Mouse (Mus musculus) embryonic facial prominence, embryonic 14.5 days (tissue): ENCODE measurements around the gene Prr23a3. TPM values are rescaled to one million over a fixed set of nuclear protein-coding genes. Genes with fewer than 3 reads are reported as not detected.
A peak's percentile ranks its signal among the peaks of the same experiment; 100 is the strongest.

Experiments used
- ATAC-seq: fragments of 200-750 bp; cut with Nextera tagmentation; 2 replicates; pipeline ENCODE4 v1.8.0; 2017; ENCODE audit warnings: low read depth, moderate number of reproducible peaks, moderate TSS enrichment
- DNase-seq: peaks from one replicate; pipeline ENCODE4 v3.0.0-alpha.2; 2015; ENCODE audit warnings: low spot score
- H3K27ac ChIP-seq: fragments of 300-500 bp; sonication (generic); replicated peaks from 2 replicates; pipeline ENCODE4 v1.5.1; 2014; ENCODE audit warnings: low read depth, mild to moderate bottlenecking, low read length, moderate library complexity
- H3K27me3 ChIP-seq: fragments of 300-500 bp; sonication (generic); replicated peaks from 2 replicates; pipeline ENCODE4 v1.6.1; 2014; ENCODE audit warnings: low read length; ENCODE audit not compliant: control insufficient read depth, insufficient read depth
- H3K36me3 ChIP-seq: fragments of 300-500 bp; sonication (generic); 2 replicates; pipeline ENCODE4 v1.6.1; 2014; ENCODE audit warnings: low read length, mixed read lengths; ENCODE audit not compliant: control insufficient read depth, insufficient read depth
- H3K4me1 ChIP-seq: fragments of 300-500 bp; sonication (generic); 2 replicates; pipeline ENCODE4 v1.6.1; 2014; ENCODE audit warnings: antibody characterized with exemption, low read length; ENCODE audit not compliant: control insufficient read depth, insufficient read depth
- H3K4me2 ChIP-seq: fragments of 300-500 bp; sonication (generic); 2 replicates; pipeline ENCODE4 v1.6.1; 2014; ENCODE audit warnings: low read depth, mild to moderate bottlenecking, low read length, moderate library complexity, mixed read lengths
- H3K4me3 ChIP-seq: fragments of 300-500 bp; sonication (generic); 2 replicates; pipeline ENCODE4 v1.5.1; 2014; ENCODE audit warnings: low read depth, mild to moderate bottlenecking, low read length
- H3K9ac ChIP-seq: fragments of 300-500 bp; sonication (generic); 2 replicates; pipeline ENCODE4 v1.6.1; 2014; ENCODE audit warnings: low read depth, mild to moderate bottlenecking, low read length, moderate library complexity, mixed read lengths
- H3K9me3 ChIP-seq: fragments of 300-500 bp; sonication (generic); 2 replicates; pipeline ENCODE4 v1.6.1; 2016; ENCODE audit warnings: low read length; ENCODE audit not compliant: control insufficient read depth
- WGBS: fragments of 180-500 bp; shearing (Covaris S2); extraction: QIAGEN DNeasy Blood & Tissue Kit; methylation state at CpG from one replicate; pipeline ENCODE4 v1.1.7; 2014; 5-methylcytosine and 5-hydroxymethylcytosine counted together
- polyA plus RNA-seq: library from polyadenylated mRNA; unstranded; fragments of >200 nt; fragmentation: Nextera tagmentation; extraction: Ambion mirVana; gene quantifications from 2 replicates; pipeline ENCODE4 v1.2.1, GENCODE M21; 2014

Gene Prr23a3
- not detected in 2 replicates for polyA plus RNA-seq

GRCm38 (mm10) chr9:98864571-98864970, at the start of gene Prr23a3:
Gene Prr23a3 (plus strand): TSS chr9:98864767.
- ATAC-seq (no peak), DNase-seq (no peak)
- Histone ChIP-seq H3K36me3 (no peaks in the 10 kb centered on the region), H3K4me2 (no peak within 1 kb of the TSS; the same call in 1 of the 2 replicates), H3K4me1 (no peaks in the 10 kb centered on the region), H3K4me3 (no peak within 1 kb of the TSS), H3K9ac (no peak within 1 kb of the TSS), H3K9me3 (no peaks in the 10 kb centered on the region), H3K27me3 (0 out of 2 replicates have a peak, but pooled peaks cover 3% of the 10 kb centered on the region), H3K27ac (no peak within 1 kb of the TSS)
- WGBS = 67% methylated on average over 22 of the region's 22 CpGs

- no peak overlapping the region for H3K4me3 ChIP-seq
- DNase-seq (no peak), ATAC-seq (no peak)
- H3K4me1 ChIP-seq = no peaks in the 10 kb centered on the region
- 66% methylated on average over 3 of the region's 3 CpGs for WGBS
- H3K27me3 ChIP-seq = no peaks in the 10 kb centered on the region
- H3K27ac ChIP-seq = no peak overlapping the region
- no peak overlapping the region for H3K4me2 ChIP-seq
- no peaks in the 10 kb centered on the region for H3K9me3 ChIP-seq
- H3K36me3 ChIP-seq = no peaks in the 10 kb centered on the region
- H3K9ac ChIP-seq = no peak overlapping the region
These were observed 48.5 kb upstream of the Prr23a3 start for GRCm38 (mm10) chr9:98816066-98816465.

DNA sequence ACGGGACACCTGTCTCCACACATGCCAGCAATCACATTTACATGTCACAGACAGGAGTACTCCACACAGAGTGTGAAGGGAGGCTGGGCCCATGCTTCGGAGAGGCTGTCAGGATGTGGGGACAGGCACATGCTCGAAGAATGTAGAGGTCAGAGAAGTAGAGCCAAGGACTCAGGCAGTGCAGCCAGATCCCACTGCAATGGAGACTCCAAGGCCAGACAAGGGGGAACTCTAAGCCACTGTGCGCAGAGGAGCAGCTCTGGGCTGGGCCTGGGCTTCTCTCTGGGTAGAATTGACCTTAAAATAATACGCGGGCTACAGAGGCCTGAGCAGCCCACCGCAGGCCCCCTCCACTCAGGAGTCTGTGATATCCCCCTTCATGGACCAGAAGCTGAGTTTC, 47.0 kb upstream of the Prr23a3 start:
- Histone ChIP-seq H3K4me1 (no peaks in the 10 kb centered on the region), H3K9me3 (no peaks in the 10 kb centered on the region), H3K27ac (no peak overlapping the region), H3K4me2 (no peak overlapping the region), H3K4me3 (no peak overlapping the region), H3K27me3 (no peaks in the 10 kb centered on the region), H3K36me3 (no peaks in the 10 kb centered on the region), H3K9ac (no peak overlapping the region)
- ATAC-seq (no peak), DNase-seq (no peak)
- WGBS = 87% methylated on average over 7 of the region's 7 CpGs

GRCm38 (mm10) chr9:98818971-98819370, 45.6 kb upstream of the Prr23a3 start:
- no peaks in the 10 kb centered on the region for H3K4me1 ChIP-seq
- WGBS = 75% methylated on average over 5 of the region's 5 CpGs
- ATAC-seq (no peak), DNase-seq (no peak)
- H3K4me2 ChIP-seq = no peak overlapping the region
- no peaks in the 10 kb centered on the region for H3K36me3 ChIP-seq
- no peak overlapping the region for H3K4me3 ChIP-seq
- no peak overlapping the region for H3K27ac ChIP-seq
- H3K9ac ChIP-seq = no peak overlapping the region
- H3K9me3 ChIP-seq = peaks cover 9% of the 10 kb centered on the region; the same call in 1 of the 2 replicates
- no peaks in the 10 kb centered on the region for H3K27me3 ChIP-seq

DNA sequence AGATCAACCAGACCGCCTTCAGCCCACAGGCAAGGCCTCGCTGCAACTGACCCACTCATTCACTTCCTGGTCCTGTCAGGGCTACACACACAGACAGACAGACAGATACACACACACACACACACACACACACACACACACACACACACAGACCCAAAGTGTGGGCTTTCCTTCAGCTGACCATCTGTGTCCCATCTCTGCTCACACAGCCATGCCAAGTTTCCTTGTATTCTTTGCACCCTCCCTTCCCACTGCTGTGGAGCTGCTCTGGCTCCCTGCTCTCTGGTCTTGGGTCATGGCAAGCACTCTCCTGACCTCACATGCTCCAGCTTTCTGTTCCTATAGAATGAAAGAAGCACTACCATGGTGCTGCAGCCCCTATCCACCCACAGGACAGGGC, 45.1 kb upstream of the Prr23a3 start:
- Histone ChIP-seq H3K4me1 (no peaks in the 10 kb centered on the region), H3K36me3 (no peaks in the 10 kb centered on the region)
- no peak for ATAC-seq

GRCm38 (mm10) chr9:98820461-98820860, 44.1 kb upstream of the Prr23a3 start:
- Histone ChIP-seq H3K36me3 (no peaks in the 10 kb centered on the region), H3K4me3 (no peak overlapping the region), H3K27ac (no peak overlapping the region), H3K4me1 (no peaks in the 10 kb centered on the region), H3K4me2 (no peak overlapping the region), H3K9ac (no peak overlapping the region), H3K9me3 (peaks cover 11% of the 10 kb centered on the region; the same call in 1 of the 2 replicates), H3K27me3 (no peaks in the 10 kb centered on the region)
- ATAC-seq (no peak), DNase-seq (no peak)
- WGBS = 86% methylated on average over 4 of the region's 4 CpGs

More for the DNA sequence above, 45.1 kb upstream of the Prr23a3 start:
- H3K9me3 ChIP-seq = peaks cover 11% of the 10 kb centered on the region; the same call in 1 of the 2 replicates
- no peak overlapping the region for H3K4me3 ChIP-seq
- no peaks in the 10 kb centered on the region for H3K27me3 ChIP-seq
- H3K4me2 ChIP-seq = no peak overlapping the region
- H3K27ac ChIP-seq = no peak overlapping the region
- no peak for DNase-seq
- no peak overlapping the region for H3K9ac ChIP-seq
- 82% methylated on average over 2 of the region's 2 CpGs for WGBS

- H3K27me3 ChIP-seq = no peaks in the 10 kb centered on the region
These were observed 43.5 kb upstream of the Prr23a3 start for GRCm38 (mm10) chr9:98821067-98821466.

GRCm38 (mm10) chr9:98823805-98824204, 40.8 kb upstream of the Prr23a3 start:
- H3K4me2 ChIP-seq = no peak overlapping the region
- 90% methylated on average over 7 of the region's 7 CpGs for WGBS
- ATAC-seq = no peak
- no peak overlapping the region for H3K4me3 ChIP-seq
- no peak for DNase-seq
- no peaks in the 10 kb centered on the region for H3K36me3 ChIP-seq
- H3K27ac ChIP-seq = no peak overlapping the region
- no peaks in the 10 kb centered on the region for H3K27me3 ChIP-seq
- H3K4me1 ChIP-seq = peaks cover under 1% of the 10 kb centered on the region; the same call in 1 of the 2 replicates
- H3K9ac ChIP-seq = no peak overlapping the region
- H3K9me3 ChIP-seq = peaks cover 11% of the 10 kb centered on the region; the same call in 1 of the 2 replicates

More at GRCm38 (mm10) chr9:98821067-98821466, 43.5 kb upstream of the Prr23a3 start:
- Histone ChIP-seq H3K4me2 (no peak overlapping the region), H3K9ac (no peak overlapping the region), H3K36me3 (no peaks in the 10 kb centered on the region), H3K4me3 (no peak overlapping the region), H3K4me1 (no peaks in the 10 kb centered on the region), H3K9me3 (peaks cover 11% of the 10 kb centered on the region; the same call in 1 of the 2 replicates), H3K27ac (no peak overlapping the region)
- ATAC-seq (no peak), DNase-seq (no peak)

DNA sequence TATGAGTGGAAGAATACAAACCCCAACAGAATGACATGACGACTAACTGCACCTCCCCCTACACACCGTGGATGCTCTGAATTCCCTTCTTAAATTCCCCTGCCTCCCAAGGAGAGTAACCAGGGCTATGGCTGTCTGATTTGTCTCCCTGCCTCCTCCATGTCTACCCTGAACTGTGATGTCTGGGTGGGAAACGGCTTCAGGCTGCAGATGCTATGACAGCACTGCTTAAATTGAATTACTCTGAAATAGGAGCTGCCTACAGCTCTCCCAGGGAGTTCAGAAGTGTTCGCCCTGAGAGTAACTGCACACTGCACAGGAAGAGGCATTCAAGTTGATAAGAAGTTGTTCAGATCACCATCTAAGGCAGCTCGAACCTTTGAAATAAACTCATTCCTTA, 35.1 kb upstream of the Prr23a3 start:
- peaks cover 9% of the 10 kb centered on the region; the same call in 1 of the 2 replicates for H3K4me1 ChIP-seq
- DNase-seq (peak; percentile 16), ATAC-seq (no peak)
- no peak overlapping the region for H3K4me3 ChIP-seq
- H3K9ac ChIP-seq = no peak overlapping the region
- H3K27me3 ChIP-seq = no peaks in the 10 kb centered on the region
- WGBS = 14% methylated on average over 5 of the region's 5 CpGs
- no peaks in the 10 kb centered on the region for H3K36me3 ChIP-seq
- no peaks in the 10 kb centered on the region for H3K9me3 ChIP-seq
- H3K27ac ChIP-seq = no peak overlapping the region
- no peak overlapping the region for H3K4me2 ChIP-seq
